Mouse (Mus musculus): Measurements from ENCODE around the gene Ncor1. TPM values are rescaled to one million over a fixed set of nuclear protein-coding genes. Genes with fewer than 3 reads are reported as not detected.

Gene Ncor1
- polyA plus RNA-seq, 1 experiment from 2014 or later, result 123 TPM

GRCm38 (mm10) chr11:62426266-62426665 lies 32.1 kb downstream of the Ncor1 start:
- H3K36me3 ChIP-seq (ENCODE audit: control insufficient read depth, insufficient read depth, low read length), result peaks cover 26% of the 10 kb centered on the region
- H3K4me1 ChIP-seq (ENCODE audit: control insufficient read depth, insufficient read depth, low read length), result no peaks in the 10 kb centered on the region
- no peaks in the 10 kb centered on the region for H3K27me3 ChIP-seq (ENCODE audit: control insufficient read depth, insufficient read depth, low read length)
- H3K27ac ChIP-seq (ENCODE audit: low read length), result no peak overlapping the region
- H3K9ac ChIP-seq (replicated peaks; ENCODE audit: low read depth, low read length), result no peak overlapping the region
- no peak overlapping the region for H3K4me2 ChIP-seq (replicated peaks; ENCODE audit: low read depth, low read length)
- no peak overlapping the region for H3K4me3 ChIP-seq (ENCODE audit: low read depth, low read length)
- no peak for ATAC-seq (ENCODE audit: insufficient number of reproducible peaks, insufficient read depth, low FRiP score, low read depth)
- H3K9me3 ChIP-seq (ENCODE audit: control insufficient read depth, low read depth, low read length), result no peaks in the 10 kb centered on the region
- 84% methylated on average over 5 of the region's 5 CpGs for WGBS

GRCm38 (mm10) chr11:62424525-62424924 lies 33.8 kb downstream of the Ncor1 start:
- Histone ChIP-seq H3K4me2 (replicated peaks; ENCODE audit: low read depth, low read length) (no peak overlapping the region), H3K36me3 (ENCODE audit: control insufficient read depth, insufficient read depth, low read length) (peaks cover 24% of the 10 kb centered on the region), H3K4me1 (ENCODE audit: control insufficient read depth, insufficient read depth, low read length) (no peaks in the 10 kb centered on the region), H3K27me3 (ENCODE audit: control insufficient read depth, insufficient read depth, low read length) (no peaks in the 10 kb centered on the region), H3K4me3 (ENCODE audit: low read depth, low read length) (no peak overlapping the region), H3K9me3 (ENCODE audit: control insufficient read depth, low read depth, low read length) (no peaks in the 10 kb centered on the region), H3K27ac (ENCODE audit: low read length) (no peak overlapping the region), H3K9ac (replicated peaks; ENCODE audit: low read depth, low read length) (no peak overlapping the region)
- no peak for ATAC-seq (ENCODE audit: insufficient number of reproducible peaks, insufficient read depth, low FRiP score, low read depth)
- WGBS, result 77% methylated on average over 2 of the region's 2 CpGs

- H3K9ac ChIP-seq (replicated peaks; ENCODE audit: low read depth, low read length), result no peak overlapping the region
- H3K27me3 ChIP-seq (ENCODE audit: control insufficient read depth, insufficient read depth, low read length), result no peaks in the 10 kb centered on the region
- peaks cover 28% of the 10 kb centered on the region for H3K36me3 ChIP-seq (ENCODE audit: control insufficient read depth, insufficient read depth, low read length)
- H3K27ac ChIP-seq (ENCODE audit: low read length), result no peak overlapping the region
- no peak overlapping the region for H3K4me3 ChIP-seq (ENCODE audit: low read depth, low read length)
- WGBS, result 74% methylated on average over 4 of the region's 4 CpGs
- H3K9me3 ChIP-seq (ENCODE audit: control insufficient read depth, low read depth, low read length), result no peaks in the 10 kb centered on the region
- no peak overlapping the region for H3K4me2 ChIP-seq (replicated peaks; ENCODE audit: low read depth, low read length)
- H3K4me1 ChIP-seq (ENCODE audit: control insufficient read depth, insufficient read depth, low read length), result no peaks in the 10 kb centered on the region
- no peak for ATAC-seq (ENCODE audit: insufficient number of reproducible peaks, insufficient read depth, low FRiP score, low read depth)
These were observed 43.3 kb downstream of the Ncor1 start for GRCm38 (mm10) chr11:62415026-62415425.

GRCm38 (mm10) chr11:62409611-62410010 lies 48.7 kb downstream of the Ncor1 start:
- Histone ChIP-seq H3K9me3 (ENCODE audit: control insufficient read depth, low read depth, low read length) (no peaks in the 10 kb centered on the region), H3K4me3 (ENCODE audit: low read depth, low read length) (no peak overlapping the region), H3K9ac (replicated peaks; ENCODE audit: low read depth, low read length) (no peak overlapping the region), H3K4me1 (ENCODE audit: control insufficient read depth, insufficient read depth, low read length) (no peaks in the 10 kb centered on the region), H3K36me3 (ENCODE audit: control insufficient read depth, insufficient read depth, low read length) (peaks cover 24% of the 10 kb centered on the region), H3K27me3 (ENCODE audit: control insufficient read depth, insufficient read depth, low read length) (no peaks in the 10 kb centered on the region), H3K4me2 (replicated peaks; ENCODE audit: low read depth, low read length) (no peak overlapping the region), H3K27ac (ENCODE audit: low read length) (no peak overlapping the region)
- ATAC-seq (ENCODE audit: insufficient number of reproducible peaks, insufficient read depth, low FRiP score, low read depth), result no peak
- 100% methylated on average over 1 of the region's 1 CpGs for WGBS

GRCm38 (mm10) chr11:62408848-62409247 lies 49.5 kb downstream of the Ncor1 start:
- WGBS, result 96% methylated on average over 2 of the region's 2 CpGs

GRCm38 (mm10) chr11:62396405-62396804 lies 61.9 kb downstream of the Ncor1 start:
- ATAC-seq (ENCODE audit: insufficient number of reproducible peaks, insufficient read depth, low FRiP score, low read depth), result no peak
- Histone ChIP-seq H3K9me3 (ENCODE audit: control insufficient read depth, low read depth, low read length) (no peaks in the 10 kb centered on the region), H3K4me2 (replicated peaks; ENCODE audit: low read depth, low read length) (no peak overlapping the region), H3K9ac (replicated peaks; ENCODE audit: low read depth, low read length) (no peak overlapping the region), H3K27ac (ENCODE audit: low read length) (no peak overlapping the region), H3K36me3 (ENCODE audit: control insufficient read depth, insufficient read depth, low read length) (peaks cover 34% of the 10 kb centered on the region), H3K4me1 (ENCODE audit: control insufficient read depth, insufficient read depth, low read length) (no peaks in the 10 kb centered on the region), H3K4me3 (ENCODE audit: low read depth, low read length) (no peak overlapping the region), H3K27me3 (ENCODE audit: control insufficient read depth, insufficient read depth, low read length) (no peaks in the 10 kb centered on the region)
- 87% methylated on average over 2 of the region's 2 CpGs for WGBS

More at GRCm38 (mm10) chr11:62408848-62409247, 49.5 kb downstream of the Ncor1 start:
- no peak for ATAC-seq (ENCODE audit: insufficient number of reproducible peaks, insufficient read depth, low FRiP score, low read depth)
- Histone ChIP-seq H3K4me3 (ENCODE audit: low read depth, low read length) (no peak overlapping the region), H3K9ac (replicated peaks; ENCODE audit: low read depth, low read length) (no peak overlapping the region), H3K27me3 (ENCODE audit: control insufficient read depth, insufficient read depth, low read length) (no peaks in the 10 kb centered on the region), H3K9me3 (ENCODE audit: control insufficient read depth, low read depth, low read length) (no peaks in the 10 kb centered on the region), H3K4me2 (replicated peaks; ENCODE audit: low read depth, low read length) (no peak overlapping the region), H3K4me1 (ENCODE audit: control insufficient read depth, insufficient read depth, low read length) (no peaks in the 10 kb centered on the region), H3K27ac (ENCODE audit: low read length) (no peak overlapping the region), H3K36me3 (ENCODE audit: control insufficient read depth, insufficient read depth, low read length) (peaks cover 20% of the 10 kb centered on the region; the same call in 1 of the 2 replicates)

- 92% methylated on average over 3 of the region's 3 CpGs for WGBS
- no peak overlapping the region for H3K4me3 ChIP-seq (ENCODE audit: low read depth, low read length)
- ATAC-seq (ENCODE audit: insufficient number of reproducible peaks, insufficient read depth, low FRiP score, low read depth), result no peak
- H3K27ac ChIP-seq (ENCODE audit: low read length), result no peak overlapping the region
- no peaks in the 10 kb centered on the region for H3K9me3 ChIP-seq (ENCODE audit: control insufficient read depth, low read depth, low read length)
- H3K27me3 ChIP-seq (ENCODE audit: control insufficient read depth, insufficient read depth, low read length), result no peaks in the 10 kb centered on the region
- peaks cover 42% of the 10 kb centered on the region for H3K36me3 ChIP-seq (ENCODE audit: control insufficient read depth, insufficient read depth, low read length)
- H3K4me1 ChIP-seq (ENCODE audit: control insufficient read depth, insufficient read depth, low read length), result no peaks in the 10 kb centered on the region
- no peak overlapping the region for H3K9ac ChIP-seq (replicated peaks; ENCODE audit: low read depth, low read length)
- no peak overlapping the region for H3K4me2 ChIP-seq (replicated peaks; ENCODE audit: low read depth, low read length)
These were observed 70.0 kb downstream of the Ncor1 start for GRCm38 (mm10) chr11:62388331-62388679.

GRCm38 (mm10) chr11:62387608-62388330 lies 70.6 kb downstream of the Ncor1 start:
- Histone ChIP-seq H3K9me3 (ENCODE audit: control insufficient read depth, low read depth, low read length) (no peaks in the 10 kb centered on the region), H3K27me3 (ENCODE audit: control insufficient read depth, insufficient read depth, low read length) (no peaks in the 10 kb centered on the region), H3K4me3 (ENCODE audit: low read depth, low read length) (no peak overlapping the region), H3K4me1 (ENCODE audit: control insufficient read depth, insufficient read depth, low read length) (no peaks in the 10 kb centered on the region), H3K4me2 (replicated peaks; ENCODE audit: low read depth, low read length) (no peak overlapping the region), H3K36me3 (ENCODE audit: control insufficient read depth, insufficient read depth, low read length) (peaks cover 44% of the 10 kb centered on the region), H3K9ac (replicated peaks; ENCODE audit: low read depth, low read length) (no peak overlapping the region), H3K27ac (ENCODE audit: low read length) (no peak overlapping the region)
- WGBS, result 92% methylated on average over 10 of the region's 10 CpGs
- ATAC-seq (ENCODE audit: insufficient number of reproducible peaks, insufficient read depth, low FRiP score, low read depth), result no peak

Data from stomach, embryonic 14.5 days (tissue).